Mouse (Mus musculus) embryo, embryonic 11 days (tissue): ENCODE measurements around the gene Tet3.

ENCODE experiments used
- DNase-seq: peaks from one replicate; pipeline ENCODE4 v3.0.0-alpha.2; 2015

Tet3 gene

DNA sequence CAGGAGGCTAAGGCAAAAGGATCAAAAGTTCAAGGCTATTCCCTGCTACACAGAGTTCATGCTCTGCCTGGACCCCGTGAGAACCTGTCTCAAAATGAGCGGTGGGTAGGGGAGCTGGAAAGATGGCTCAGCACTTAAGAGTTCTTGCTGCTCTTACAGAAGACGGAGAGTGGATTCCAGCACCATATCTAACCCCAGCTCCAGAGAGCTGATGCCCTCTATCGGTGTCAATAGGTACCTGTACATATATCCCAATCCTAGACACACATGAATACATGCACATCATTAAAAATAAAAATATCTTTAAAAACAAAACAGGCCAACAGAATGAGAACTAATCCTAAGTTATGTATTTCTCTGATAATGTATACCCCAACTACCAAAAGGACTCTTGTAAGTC, 19.3 kb upstream of the Tet3 start:
- DNase-seq = no peak

GRCm38 (mm10) chr6:83475431-83475830, 16.5 kb upstream of the Tet3 start:
- no peak for DNase-seq

GRCm38 (mm10) chr6:83473240-83473639, 14.4 kb upstream of the Tet3 start:
- DNase-seq = no peak

DNA sequence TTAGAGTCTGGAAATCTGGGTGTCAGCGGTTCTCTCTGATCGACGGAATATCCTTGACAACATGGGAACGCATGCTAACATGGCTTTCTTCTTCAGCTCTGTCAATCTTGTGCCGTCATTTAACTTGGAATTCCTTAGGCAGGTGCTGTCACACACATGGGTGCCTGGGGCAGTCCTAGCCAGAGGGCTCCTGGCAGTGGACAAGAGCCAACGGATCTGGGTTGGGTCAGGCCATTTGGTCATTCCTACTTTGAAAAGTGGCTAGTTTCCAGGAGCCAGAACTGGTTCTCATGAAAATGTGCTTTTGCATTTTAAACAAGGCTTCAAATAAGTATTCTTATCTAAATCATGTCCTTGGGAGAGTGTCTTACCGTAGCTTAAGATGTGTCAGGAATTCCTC, 12.9 kb upstream of the Tet3 start:
- DNase-seq = no peak

DNA sequence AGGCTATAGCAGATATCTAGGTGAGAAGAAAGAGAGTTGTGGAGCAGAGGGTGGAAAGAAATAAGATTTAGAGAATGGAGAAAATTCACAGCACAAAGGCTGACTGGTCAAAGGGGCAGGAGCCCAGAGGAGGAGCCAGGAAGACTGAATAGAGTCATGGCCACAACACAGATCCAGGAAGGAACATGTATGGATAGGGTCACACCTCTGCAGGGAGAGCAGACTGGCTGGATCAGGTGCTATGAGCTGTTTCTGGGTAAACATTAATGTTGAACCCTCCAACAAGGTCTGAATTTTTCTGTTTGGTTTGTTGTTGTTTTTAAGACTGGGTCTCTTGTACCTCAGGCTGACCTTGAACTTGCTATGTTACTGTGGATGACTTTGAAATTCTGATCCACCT, 5.1 kb upstream of the Tet3 start:
- no peak for DNase-seq

DNA sequence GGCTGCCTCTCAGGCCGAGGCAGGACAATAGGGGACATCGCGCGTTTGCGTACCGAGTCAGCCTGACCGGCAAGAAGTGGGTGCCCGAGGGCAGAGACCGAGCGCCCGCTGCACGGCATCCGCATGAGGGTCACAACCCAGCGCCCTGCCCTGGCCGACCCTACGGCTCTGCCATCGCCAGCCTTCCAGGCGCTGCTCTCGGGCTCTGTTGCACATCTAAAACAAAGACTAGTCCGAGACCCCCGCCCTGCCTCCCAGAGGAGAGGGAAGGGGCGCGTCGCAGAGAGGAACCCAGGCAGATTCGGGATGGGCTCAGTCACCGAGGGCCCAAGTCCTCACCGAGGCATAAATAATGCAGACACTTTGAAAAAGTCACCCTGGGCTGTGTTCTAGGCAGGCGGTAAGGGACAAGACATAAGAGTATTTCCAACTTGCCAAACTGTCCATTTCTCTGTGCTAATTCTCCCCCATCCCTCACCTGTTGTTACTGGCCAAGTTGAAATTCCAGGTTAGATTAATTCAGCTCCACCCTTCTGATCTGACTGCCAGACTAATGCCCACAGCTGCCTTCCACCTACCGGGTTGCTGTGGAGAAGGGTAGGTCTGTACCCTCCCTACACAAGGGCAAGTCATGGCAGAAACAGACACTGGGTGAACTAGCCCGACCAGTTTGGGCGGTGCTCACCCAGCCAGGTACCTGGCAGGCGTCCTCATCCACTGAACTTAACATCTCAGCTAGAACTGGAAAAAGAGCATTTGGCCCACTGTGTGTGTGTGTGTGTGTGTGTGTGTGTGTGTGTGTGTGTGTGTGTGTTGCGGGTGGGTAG, 1.7 kb downstream of the Tet3 start:
- peak; percentile 34 for DNase-seq

DNA sequence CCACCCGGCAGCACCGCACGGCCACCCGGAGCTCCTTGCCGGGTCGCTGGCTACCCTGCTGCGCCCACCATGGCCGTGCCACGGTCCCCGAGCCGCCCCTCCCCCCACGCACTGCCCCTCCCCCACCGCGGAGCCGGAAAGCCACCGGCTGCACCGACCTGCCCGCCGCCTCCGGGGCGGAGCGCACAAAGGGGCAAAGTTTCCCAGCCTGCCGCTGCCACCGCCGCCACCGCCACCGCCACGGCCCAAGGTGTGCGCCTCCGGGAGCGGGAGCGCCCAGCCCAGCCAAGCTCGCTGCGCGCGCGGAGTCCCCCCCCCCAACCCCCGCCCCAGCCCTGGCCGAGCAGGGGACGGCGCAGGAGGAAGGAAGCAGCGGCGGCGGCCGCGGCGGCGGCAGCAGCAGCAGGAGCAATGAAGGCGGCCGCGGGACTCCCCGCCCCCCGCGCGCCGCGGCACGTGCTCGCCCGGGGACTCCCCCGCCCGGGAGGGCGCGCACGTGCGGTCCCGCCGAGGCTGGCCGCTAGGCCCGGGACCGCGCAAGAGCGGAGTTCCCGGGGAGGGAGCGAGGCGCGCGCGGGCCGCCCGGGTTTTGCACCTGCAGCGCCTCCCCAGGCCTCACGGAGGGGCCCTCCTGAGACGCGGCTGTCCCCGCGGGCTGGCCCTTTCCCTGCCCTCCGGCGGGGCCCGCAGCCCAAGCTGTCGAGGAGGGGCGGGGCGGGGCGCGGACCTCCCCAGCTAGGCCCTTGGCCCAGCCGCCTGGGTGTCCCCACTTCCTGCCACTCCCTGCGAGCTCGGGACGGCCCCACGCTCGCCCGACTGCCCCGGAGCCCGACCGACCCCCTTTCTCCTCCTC, 2.5 kb downstream of the Tet3 start:
- peak; percentile 92 for DNase-seq

DNA sequence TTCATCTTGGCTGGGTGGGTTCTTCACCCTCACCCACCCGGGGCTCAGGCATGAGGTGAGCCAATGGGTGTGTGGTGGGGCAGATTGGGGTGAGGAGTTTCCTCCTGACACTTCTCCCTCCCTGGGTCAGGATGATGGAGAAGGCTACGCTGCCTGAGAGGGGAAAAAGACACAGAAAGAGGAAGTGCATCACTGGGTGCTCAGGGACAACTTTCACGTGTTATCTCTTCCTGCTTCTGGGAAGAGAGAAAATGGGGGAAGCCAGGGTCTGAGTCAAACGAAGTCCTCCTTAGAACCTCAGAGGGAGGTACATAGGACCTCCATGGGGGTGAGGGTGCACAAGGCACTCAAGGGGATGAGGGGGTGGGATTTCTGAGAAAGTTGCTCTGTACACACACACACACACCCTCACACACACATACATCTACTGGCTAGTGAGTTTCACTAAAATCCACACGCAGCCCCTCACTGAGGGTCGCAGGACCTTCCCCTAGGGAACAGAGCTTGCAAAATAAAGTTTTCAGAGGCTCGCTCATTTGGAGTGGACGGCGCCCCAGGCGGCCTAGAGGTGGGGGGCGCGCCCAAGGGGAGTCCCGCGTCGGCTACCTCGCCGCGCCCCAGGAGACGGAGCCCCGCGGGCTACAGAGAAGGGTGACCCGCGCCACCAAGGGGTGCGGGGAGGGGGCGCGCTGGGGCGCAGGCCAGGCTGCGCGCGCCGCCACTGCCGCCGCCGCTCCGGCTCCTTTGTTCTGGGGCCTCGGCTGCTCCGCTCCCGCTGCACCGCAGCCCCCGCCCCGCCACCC, 3.4 kb downstream of the Tet3 start:
- peak; percentile 70 for DNase-seq

DNA sequence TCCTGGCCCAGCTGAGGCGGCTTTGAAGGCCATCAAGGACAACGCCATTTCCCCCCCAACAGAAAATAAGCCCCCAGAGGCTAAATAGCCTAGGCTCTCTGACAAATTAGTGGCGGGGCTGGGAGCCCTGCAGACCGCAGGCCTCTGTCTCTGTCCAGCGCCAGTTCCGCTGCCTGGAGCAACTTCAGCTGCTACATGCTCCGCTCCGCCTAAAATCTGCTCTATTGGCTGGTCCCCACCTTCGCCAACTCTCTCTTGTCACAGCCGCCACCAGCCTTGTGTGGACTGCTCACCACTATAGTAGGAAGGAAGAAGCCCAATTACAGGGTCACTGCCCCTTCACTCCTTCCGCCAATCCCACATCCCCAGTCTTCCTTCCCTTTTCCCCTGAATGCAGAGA, 5.2 kb downstream of the Tet3 start:
- DNase-seq = peak; percentile 53

GRCm38 (mm10) chr6:83450451-83451303, 8.2 kb downstream of the Tet3 start:
- no peak for DNase-seq

DNA sequence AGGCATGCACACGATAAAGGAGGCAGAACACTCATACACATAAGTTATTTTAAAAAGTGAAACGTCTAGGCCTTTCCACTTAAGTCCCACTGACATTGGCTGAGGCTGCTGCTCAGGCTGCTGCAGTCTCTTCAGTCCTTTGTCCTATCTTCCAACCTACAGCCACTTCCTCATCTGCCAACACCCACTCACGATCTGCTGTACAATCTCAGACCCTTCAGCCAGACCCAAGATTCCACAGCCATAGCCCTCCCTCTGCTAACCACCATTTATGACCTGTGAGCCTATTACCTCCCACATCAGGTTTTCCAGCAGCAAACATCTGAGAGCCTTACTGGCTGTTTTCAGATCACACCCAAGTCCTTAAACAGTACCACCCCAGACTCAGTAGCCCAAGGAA, 9.4 kb downstream of the Tet3 start:
- DNase-seq = no peak

DNA sequence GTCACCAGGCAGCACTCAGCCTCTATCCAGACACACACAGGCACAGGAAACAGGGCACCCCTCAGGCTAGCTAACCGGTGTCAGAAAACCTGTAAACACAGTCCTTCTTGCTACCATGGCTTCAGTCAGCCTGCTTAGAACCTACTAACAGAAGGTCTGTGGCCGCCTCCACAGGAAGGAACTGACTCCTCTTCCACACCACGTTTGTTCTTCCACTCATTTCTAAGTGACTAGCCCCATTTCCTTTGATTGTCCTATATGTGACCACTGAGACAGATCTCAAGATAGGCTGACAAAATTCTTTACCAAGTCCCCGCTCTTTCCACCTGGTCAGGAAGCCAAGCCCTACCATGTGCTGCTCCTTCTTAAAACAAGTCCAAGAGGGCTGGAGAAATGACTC, 10.0 kb downstream of the Tet3 start:
- no peak for DNase-seq

GRCm38 (mm10) chr6:83447031-83447430, 11.9 kb downstream of the Tet3 start:
- DNase-seq = no peak

DNA sequence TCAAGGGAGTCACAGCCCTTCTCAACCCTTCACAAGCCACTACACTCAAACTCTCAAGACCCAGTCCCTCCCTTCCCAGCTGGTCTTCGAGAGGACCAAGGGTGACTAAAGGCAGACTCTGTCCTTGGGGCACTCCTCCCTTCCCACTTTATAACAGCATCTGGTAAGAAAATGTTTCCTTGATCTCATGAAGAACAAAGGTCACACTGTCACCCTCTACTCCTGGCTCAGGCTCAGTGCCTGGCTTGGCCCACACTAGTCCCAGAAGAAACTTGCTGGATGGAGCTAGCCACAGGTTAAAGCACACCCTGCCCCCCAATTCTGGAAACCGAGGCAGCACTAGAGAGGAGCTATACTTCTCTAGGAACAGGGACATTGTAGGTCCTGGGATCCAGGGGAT, 13.1 kb downstream of the Tet3 start:
- DNase-seq = no peak

- DNase-seq = peak; percentile 56
Measured at GRCm38 (mm10) chr6:83443441-83444340, 15.2 kb downstream of the Tet3 start.

- DNase-seq = no peak
Measured at GRCm38 (mm10) chr6:83442639-83443038, 16.2 kb downstream of the Tet3 start.

DNA sequence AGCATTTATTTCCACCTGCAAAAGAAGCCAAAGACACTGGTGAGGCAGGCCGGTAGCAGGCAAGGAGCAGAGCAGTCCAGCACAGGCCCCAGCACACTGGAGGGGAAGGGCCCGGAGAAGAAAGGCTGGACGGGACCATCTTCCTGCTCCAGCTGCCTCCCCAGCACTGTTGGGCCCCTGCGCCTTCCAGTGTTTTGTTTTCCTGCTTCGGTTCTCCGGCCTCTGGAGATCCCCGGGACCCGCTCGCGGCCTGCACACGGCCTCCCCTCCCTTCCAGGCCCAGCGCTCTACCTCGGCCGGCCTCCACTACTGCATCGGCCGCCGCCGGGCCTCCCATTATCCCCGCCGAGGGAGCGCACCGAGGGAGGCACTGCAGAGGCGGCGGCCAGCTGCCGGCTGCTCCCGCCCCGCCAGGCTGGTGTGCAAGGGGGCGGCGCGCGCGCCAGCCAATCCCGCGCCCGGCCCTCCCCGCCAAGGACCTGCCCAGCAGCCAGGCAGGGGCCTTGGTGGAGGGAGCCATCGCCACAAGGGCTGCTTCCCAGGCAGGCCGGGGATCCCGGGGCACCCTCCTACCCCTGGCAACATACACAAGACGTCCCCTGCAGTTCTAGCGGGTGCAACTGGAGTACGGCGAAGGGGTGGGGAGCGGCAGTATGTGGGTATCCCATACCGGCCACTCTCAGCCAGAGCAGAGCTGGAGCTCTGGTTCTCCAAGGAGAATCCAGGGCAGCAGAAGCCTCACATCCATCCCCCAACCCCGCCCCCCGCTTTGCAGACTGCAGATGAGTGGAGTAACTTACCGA, 17.4 kb downstream of the Tet3 start:
- DNase-seq = peak; percentile 94

DNA sequence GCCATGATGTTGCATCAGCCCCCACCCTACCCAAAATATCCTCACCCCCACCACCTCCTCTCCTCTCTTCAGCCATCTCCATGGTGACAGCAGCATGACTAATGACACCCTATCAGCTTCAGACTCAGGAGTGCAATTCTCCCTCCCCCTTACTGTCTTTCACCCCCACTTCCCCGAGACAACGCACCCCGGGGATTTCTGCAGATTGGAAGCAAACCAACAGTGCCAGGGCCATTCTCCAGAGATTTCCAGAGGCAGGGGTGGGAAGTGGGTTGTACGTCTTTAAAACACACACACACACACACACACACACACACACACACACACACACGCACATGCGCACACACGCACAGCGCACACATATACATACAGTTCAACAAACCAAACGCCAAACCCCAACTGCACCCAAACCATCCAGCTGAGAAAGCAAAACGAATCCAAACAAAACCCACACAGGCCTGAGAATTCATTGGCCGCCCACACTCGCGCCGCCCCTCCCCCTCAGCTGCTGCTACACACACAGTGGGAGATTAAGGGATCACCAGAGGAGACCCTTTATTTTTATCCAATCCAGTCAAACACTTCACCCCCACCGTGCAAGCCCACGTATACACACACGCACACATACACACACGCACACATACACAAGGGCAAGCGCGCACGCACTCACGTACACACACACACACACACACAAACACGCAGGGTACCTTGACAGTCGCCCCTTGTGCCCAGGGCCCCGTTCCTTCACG, 18.2 kb downstream of the Tet3 start:
- DNase-seq = peak; percentile 81

- DNase-seq = no peak
Measured at GRCm38 (mm10) chr6:83440197-83440509, 18.7 kb downstream of the Tet3 start.

DNA sequence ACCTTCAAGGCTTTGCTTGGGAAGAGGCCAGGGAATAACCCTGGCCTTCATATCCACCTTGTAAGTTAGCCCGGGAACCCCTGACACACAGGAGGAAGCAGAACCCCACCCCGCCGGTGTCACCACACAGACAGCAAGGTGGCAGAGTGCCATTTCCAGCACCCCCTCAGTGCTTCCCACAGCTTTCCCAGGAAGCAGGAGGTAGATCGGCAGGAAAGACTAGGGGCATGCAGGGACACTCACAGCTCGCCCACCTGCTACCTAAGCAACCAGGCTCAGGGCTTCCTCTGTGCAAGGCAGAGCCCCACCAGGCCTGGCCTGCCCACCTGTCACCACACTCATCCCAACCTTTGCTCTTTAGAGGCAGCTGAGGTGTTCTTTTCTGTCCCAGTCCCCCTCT, 19.1 kb downstream of the Tet3 start:
- no peak for DNase-seq
